Comparison of ENCODE assay signal across 18 mouse cellular contexts in genomic region chr4:76766429-76766828, GRCm38 (mm10).
"Had no signal": no experiment of that assay in that cellular context is flagged by ENCODE, and none has a peak within 500 bp of the region (broad histone marks: within the 10 kb centered on the region; RNA-seq: fewer than 3 reads in every experiment).

No protein-coding gene starts in this region.

- H3K27ac ChIP-seq: liver, embryonic 13.5 days; liver, embryonic 15.5 days; lung, embryonic 15.5 days; midbrain, embryonic 10.5 days; midbrain, embryonic 13.5 days; neural tube, embryonic 12.5 days; stomach, embryonic 15.5 days; stomach, postnatal 0 days had no signal

- H3K27me3 ChIP-seq: liver, embryonic 13.5 days; liver, embryonic 15.5 days; lung, embryonic 15.5 days; midbrain, embryonic 13.5 days; neural tube, embryonic 12.5 days; stomach, embryonic 15.5 days had no signal

- ATAC-seq: liver, postnatal 0 days; lung, postnatal 0 days; midbrain, embryonic 13.5 days; midbrain, embryonic 16.5 days had no signal

- H3K36me3 ChIP-seq: liver, embryonic 13.5 days; liver, embryonic 15.5 days; lung, embryonic 15.5 days; midbrain, embryonic 10.5 days; midbrain, embryonic 13.5 days; neural tube, embryonic 12.5 days; stomach, embryonic 15.5 days had no signal

- H3K4me3 ChIP-seq: liver, embryonic 13.5 days; liver, embryonic 15.5 days; lung, embryonic 15.5 days; midbrain, embryonic 10.5 days; midbrain, embryonic 13.5 days; neural tube, embryonic 12.5 days; stomach, embryonic 15.5 days had no signal

- DNase-seq: liver, embryonic 13.5 days; liver, postnatal 0 days; lung, adult 2 months; lung, postnatal 14 days; lung, postnatal 4 days; right cerebral cortex, postnatal 14 days; thymus, adult 2 months; thymus, postnatal 25 days; thymus, postnatal 4 days had no signal

- H3K9ac ChIP-seq: liver, embryonic 13.5 days; liver, embryonic 15.5 days; liver, postnatal 0 days; lung, embryonic 15.5 days; midbrain, embryonic 13.5 days; neural tube, embryonic 12.5 days; stomach, embryonic 15.5 days had no signal

- H3K4me1 ChIP-seq: liver, embryonic 13.5 days; liver, embryonic 15.5 days; lung, embryonic 15.5 days; midbrain, embryonic 10.5 days; midbrain, embryonic 13.5 days; neural tube, embryonic 12.5 days; stomach, embryonic 15.5 days had no signal

- H3K9me3 ChIP-seq: liver, embryonic 13.5 days; liver, embryonic 15.5 days; lung, embryonic 15.5 days; midbrain, embryonic 10.5 days; midbrain, embryonic 13.5 days; neural tube, embryonic 12.5 days; stomach, embryonic 15.5 days had no signal

- H3K4me2 ChIP-seq: liver, embryonic 13.5 days; liver, embryonic 15.5 days; lung, embryonic 15.5 days; midbrain, embryonic 13.5 days; neural tube, embryonic 12.5 days; stomach, embryonic 15.5 days had no signal
